Mouse (Mus musculus): ENCODE data around the gene Tcp10b. TPM values are rescaled to one million over a fixed set of nuclear protein-coding genes. Genes with fewer than 3 reads are reported as not detected.
"Not testable (repeated sequence)": the region's sequence is repeated elsewhere in the genome, so short reads cannot be mapped to it uniquely, and the experiment has no call there.

Gene Tcp10b
- polyA plus RNA-seq, 1 experiment from 2014 or later, result 0.08 TPM

- not testable (repeated sequence) for H3K9me3 ChIP-seq (replicated peaks; ENCODE audit: control insufficient read depth, low read length); H3K9ac ChIP-seq (ENCODE audit: low read length); H3K36me3 ChIP-seq (ENCODE audit: control insufficient read depth, insufficient read depth, low read length); H3K4me2 ChIP-seq (ENCODE audit: low read length); H3K27ac ChIP-seq (ENCODE audit: low read depth, low read length); ATAC-seq; DNase-seq (ENCODE audit: low spot score); H3K4me3 ChIP-seq (ENCODE audit: low read depth, low read length); H3K4me1 ChIP-seq (ENCODE audit: control insufficient read depth, insufficient read depth, low read length); H3K27me3 ChIP-seq (replicated peaks; ENCODE audit: control insufficient read depth, insufficient read depth, low read length)
- 84% methylated on average over 8 of the region's 11 CpGs for WGBS
Observed at GRCm38 (mm10) chr17:13129737-13130465, 69.0 kb downstream of the Tcp10b start.

DNA sequence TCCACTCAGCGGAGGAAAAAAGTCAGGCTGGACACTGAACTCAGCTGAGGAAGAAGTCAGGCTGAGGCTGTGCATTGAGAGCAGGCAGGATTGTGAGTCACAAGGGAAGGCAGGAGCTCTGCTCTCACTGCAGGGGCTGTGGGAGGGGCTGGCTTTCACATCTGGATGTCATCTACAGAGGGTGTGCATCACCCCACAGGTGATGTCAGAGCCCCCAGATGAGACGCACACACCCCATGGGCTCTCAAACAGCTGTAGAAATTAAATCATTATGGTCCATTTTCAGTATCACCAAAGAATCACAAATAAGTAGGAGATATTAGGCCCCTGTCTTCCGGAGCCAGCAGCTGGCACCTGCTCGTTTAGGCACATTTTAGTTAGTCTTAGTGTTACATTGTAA, 70.8 kb downstream of the Tcp10b start, which contains the start of gene Unc93a:
Unc93a (minus strand) TSS at position 101 of the 400 bp plus-strand sequence.
- not testable (repeated sequence) for H3K9me3 ChIP-seq (replicated peaks; ENCODE audit: control insufficient read depth, low read length); H3K9ac ChIP-seq (ENCODE audit: low read length); H3K4me3 ChIP-seq (ENCODE audit: low read depth, low read length); H3K27me3 ChIP-seq (replicated peaks; ENCODE audit: control insufficient read depth, insufficient read depth, low read length); H3K4me2 ChIP-seq (ENCODE audit: low read length); H3K4me1 ChIP-seq (ENCODE audit: control insufficient read depth, insufficient read depth, low read length); H3K36me3 ChIP-seq (ENCODE audit: control insufficient read depth, insufficient read depth, low read length); ATAC-seq; DNase-seq (ENCODE audit: low spot score); H3K27ac ChIP-seq (ENCODE audit: low read depth, low read length)
- 62% methylated on average over 3 of the region's 4 CpGs for WGBS

Other genes with a start within 250 kb of the Tcp10b start
- 0.43 TPM in 1 of 2 replicates, not detected in the other for gene Mas1, start 193.0 kb upstream of the Tcp10b start, polyA plus RNA-seq (2014; fragmentation: Nextera tagmentation; extraction: Ambion mirVana)
- not detected in 2 replicates for gene Mrgprh, start 185.1 kb upstream of the Tcp10b start, polyA plus RNA-seq (2014; fragmentation: Nextera tagmentation; extraction: Ambion mirVana)
- gene Pnldc1, start 150.9 kb upstream of the Tcp10b start, polyA plus RNA-seq (2014; fragmentation: Nextera tagmentation; extraction: Ambion mirVana), result 1.5 and 2.2 TPM in 2 replicates
- gene Tcp1, start 145.4 kb upstream of the Tcp10b start, polyA plus RNA-seq (2014; fragmentation: Nextera tagmentation; extraction: Ambion mirVana), result 462 and 494 TPM in 2 replicates
- 113 and 128 TPM in 2 replicates for gene Mrpl18, start 144.8 kb upstream of the Tcp10b start, polyA plus RNA-seq (2014; fragmentation: Nextera tagmentation; extraction: Ambion mirVana)
- gene Acat3, start 120.5 kb upstream of the Tcp10b start, polyA plus RNA-seq (2014; fragmentation: Nextera tagmentation; extraction: Ambion mirVana), result 0.33 and 0.82 TPM in 2 replicates
- gene Acat2, start 100.4 kb upstream of the Tcp10b start, polyA plus RNA-seq (2014; fragmentation: Nextera tagmentation; extraction: Ambion mirVana), result 211 and 216 TPM in 2 replicates
- gene Wtap, start 66.9 kb upstream of the Tcp10b start, polyA plus RNA-seq (2014; fragmentation: Nextera tagmentation; extraction: Ambion mirVana), result 161 and 166 TPM in 2 replicates
- gene Sod2, start 54.3 kb upstream of the Tcp10b start, polyA plus RNA-seq (2014; fragmentation: Nextera tagmentation; extraction: Ambion mirVana), result 147 and 155 TPM in 2 replicates
- 0.19 TPM in 1 of 2 replicates, not detected in the other for gene Gpr31b, start 8.8 kb upstream of the Tcp10b start, polyA plus RNA-seq (2014; fragmentation: Nextera tagmentation; extraction: Ambion mirVana)
- not detected in 2 replicates for gene Unc93a, start 70.7 kb downstream of the Tcp10b start, polyA plus RNA-seq (2014; fragmentation: Nextera tagmentation; extraction: Ambion mirVana)
- gene Smok2a, start 160.1 kb downstream of the Tcp10b start, polyA plus RNA-seq (2014; fragmentation: Nextera tagmentation; extraction: Ambion mirVana), result not detected in 2 replicates
- gene Smok2b, start 169.2 kb downstream of the Tcp10b start, polyA plus RNA-seq (2014; fragmentation: Nextera tagmentation; extraction: Ambion mirVana), result not detected in 2 replicates

Data from forebrain, embryonic 14.5 days (tissue).